Mouse (Mus musculus): ENCODE measurements around the gene Ankrd24. TPM values are rescaled to one million over a fixed set of nuclear protein-coding genes. Genes with fewer than 3 reads are reported as not detected.
A peak's percentile ranks its signal among the peaks of the same experiment; 100 is the strongest.

The Ankrd24 gene
- total RNA-seq, 2 experiments from 2014 or later = 30.8 to 39.0 TPM

GRCm38 (mm10) chr10:81604968-81605665, 23.2 kb upstream of the Ankrd24 start:
- DNase-seq (ENCODE audit: extremely low spot score in 1 of 2, low spot score in 1 of 2) = peak; percentile 67 to 92

DNA sequence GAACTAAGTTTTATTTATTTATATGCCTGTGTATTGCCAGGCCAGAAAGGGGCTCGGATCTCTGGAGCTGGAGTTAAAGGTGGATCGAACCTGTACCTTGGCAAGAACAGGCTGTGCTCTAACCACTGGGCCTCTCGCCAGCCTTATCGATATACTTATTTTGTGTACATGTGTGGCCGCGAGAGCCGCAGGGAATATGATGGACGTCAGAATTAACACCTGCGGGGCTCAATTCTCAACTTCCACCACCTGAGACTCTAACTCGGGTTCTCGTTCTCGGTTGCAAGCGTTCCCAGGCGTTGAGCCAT, 22.7 kb upstream of the Ankrd24 start:
- DNase-seq (ENCODE audit: extremely low spot score in 1 of 2, low spot score in 1 of 2) = no peak

DNA sequence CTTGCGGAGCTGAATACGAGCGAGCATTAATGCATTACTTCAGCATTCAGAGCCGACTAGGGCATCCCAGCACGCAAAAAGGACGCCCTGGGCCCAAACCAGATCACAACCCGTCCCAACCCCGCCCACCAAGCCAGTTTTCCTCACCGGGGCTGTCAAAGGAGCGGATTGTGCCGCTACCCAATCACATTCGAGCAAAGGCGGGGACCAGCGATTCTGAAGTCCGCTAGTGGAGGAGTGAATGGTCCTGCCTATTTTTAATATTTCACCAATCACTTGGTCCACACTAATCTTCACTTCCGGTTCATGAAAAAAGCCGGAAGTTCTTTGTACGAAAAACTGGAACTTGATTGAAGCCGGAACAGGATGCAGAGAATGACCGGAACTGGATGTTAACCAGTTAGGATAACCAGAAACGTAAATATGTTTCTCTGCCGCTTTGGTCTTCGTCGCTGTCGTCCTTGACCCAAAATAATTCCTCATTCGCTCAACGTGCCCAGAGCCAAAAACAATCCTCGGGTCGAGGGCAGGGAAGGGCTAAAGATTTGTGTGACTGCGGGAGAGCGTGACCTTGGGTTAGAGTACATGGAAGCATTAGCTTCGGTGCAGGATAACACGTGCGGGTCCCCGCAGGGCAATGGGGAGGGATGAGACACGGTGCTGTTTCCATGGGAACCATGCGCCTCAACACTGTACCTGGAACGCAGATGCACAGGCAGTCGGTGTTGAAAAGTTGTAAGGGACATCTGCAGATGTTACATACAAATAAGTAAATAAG, 22.2 kb upstream of the Ankrd24 start, which contains the start of gene BC025920:
Gene BC025920 (plus strand): TSS at position 297 of the 778 bp plus-strand sequence.
- DNase-seq (ENCODE audit: extremely low spot score in 1 of 2, low spot score in 1 of 2) = peak; percentile 75 to 76

DNA sequence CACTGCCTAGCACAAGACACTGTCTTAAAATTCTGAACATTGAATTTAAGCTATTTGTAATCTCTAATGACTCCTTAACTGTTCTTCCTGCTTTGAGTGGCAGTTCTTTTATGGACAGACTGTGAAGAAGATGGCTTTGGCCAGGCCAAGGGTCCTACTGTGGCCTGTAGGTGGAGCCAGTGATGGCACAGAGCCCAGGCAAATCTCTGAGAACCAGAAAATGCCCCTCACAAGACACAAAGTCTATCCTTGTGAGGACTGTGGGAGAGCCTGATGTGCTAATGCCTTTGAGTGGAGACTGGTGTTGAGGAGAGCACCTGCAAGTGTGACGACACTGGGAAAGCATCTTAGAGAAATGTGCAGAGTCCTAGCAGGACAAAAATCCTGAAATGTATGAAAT, 20.0 kb upstream of the Ankrd24 start:
- DNase-seq (ENCODE audit: extremely low spot score in 1 of 2, low spot score in 1 of 2) = no peak

DNA sequence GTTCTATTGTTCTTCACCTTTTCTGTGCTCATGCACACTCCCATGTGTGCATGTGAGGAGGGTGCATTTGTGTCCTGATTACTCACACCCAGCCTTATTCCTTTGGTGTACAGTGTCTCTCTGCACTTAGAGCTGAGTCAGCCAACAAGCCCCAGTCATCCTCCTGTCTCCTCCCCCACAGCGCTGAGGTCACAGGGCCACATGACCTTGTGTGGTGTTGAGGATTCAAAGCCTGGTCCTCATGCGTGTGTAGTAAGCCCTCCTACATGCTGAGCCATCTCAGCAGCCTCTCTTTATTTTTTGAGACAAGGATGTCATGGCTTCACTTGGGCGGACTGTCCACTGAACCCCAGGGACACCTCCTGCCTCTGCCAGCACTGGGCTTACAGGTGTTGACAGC, 15.6 kb upstream of the Ankrd24 start:
- no peak for DNase-seq (ENCODE audit: extremely low spot score in 1 of 2, low spot score in 1 of 2)

GRCm38 (mm10) chr10:81615486-81615885, 12.9 kb upstream of the Ankrd24 start:
- DNase-seq (ENCODE audit: extremely low spot score in 1 of 2, low spot score in 1 of 2) = no peak

GRCm38 (mm10) chr10:81619976-81620375, 8.4 kb upstream of the Ankrd24 start:
- no peak for DNase-seq (ENCODE audit: extremely low spot score in 1 of 2, low spot score in 1 of 2)

- no peak for DNase-seq (ENCODE audit: extremely low spot score in 1 of 2, low spot score in 1 of 2)
Measured at GRCm38 (mm10) chr10:81620786-81621185, 7.6 kb upstream of the Ankrd24 start.

DNA sequence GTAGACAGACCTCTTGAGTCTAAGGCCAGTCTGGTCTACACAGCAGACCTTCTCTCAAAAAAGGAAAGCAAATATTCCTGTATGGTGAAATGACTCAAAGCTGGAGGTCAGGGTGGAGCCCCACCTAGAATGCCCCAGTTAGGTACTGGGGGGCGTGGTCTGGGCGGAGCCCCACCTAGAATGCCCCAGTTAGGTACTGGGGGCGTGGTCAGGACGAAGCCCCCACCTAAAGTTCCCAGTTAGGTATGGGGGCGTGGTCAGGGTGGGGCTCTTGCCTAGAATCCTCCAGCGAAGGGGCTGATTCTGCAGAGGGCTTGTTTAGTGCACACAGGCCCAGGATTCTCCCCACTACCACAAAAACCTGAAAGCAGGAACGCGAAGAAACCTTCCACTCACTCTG, 4.9 kb upstream of the Ankrd24 start:
- DNase-seq (ENCODE audit: extremely low spot score in 1 of 2, low spot score in 1 of 2) = no peak

GRCm38 (mm10) chr10:81626101-81626993, 2.0 kb upstream of the Ankrd24 start:
- DNase-seq (ENCODE audit: extremely low spot score in 1 of 2, low spot score in 1 of 2) = no peak

- DNase-seq (ENCODE audit: extremely low spot score in 1 of 2, low spot score in 1 of 2) = peak; percentile 81 to 88
Measured at GRCm38 (mm10) chr10:81626994-81627835, 1.1 kb upstream of the Ankrd24 start, which contains the start of gene Sirt6. TSS of gene Sirt6 (minus strand) at chr10:81627797.

DNA sequence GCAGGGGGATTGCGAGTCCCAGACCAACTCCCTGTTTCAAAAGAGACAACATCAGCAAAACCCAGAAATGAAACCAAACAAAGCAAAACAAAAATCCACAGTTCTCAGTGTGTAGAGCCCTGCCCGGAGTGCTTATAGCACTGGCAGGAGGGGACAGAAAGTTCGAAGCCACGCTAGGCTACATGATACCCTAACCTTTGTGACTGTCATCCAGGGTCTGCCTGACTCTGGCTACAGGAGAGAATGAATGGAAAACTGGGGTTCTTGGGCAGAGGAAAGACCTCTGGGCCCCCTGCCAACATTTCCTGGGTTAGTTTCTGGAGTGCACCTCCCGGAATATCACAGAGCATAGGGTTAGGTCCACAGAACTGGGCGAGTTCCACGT, 512 bp upstream of the Ankrd24 start:
- DNase-seq (ENCODE audit: extremely low spot score in 1 of 2, low spot score in 1 of 2) = no peak

DNA sequence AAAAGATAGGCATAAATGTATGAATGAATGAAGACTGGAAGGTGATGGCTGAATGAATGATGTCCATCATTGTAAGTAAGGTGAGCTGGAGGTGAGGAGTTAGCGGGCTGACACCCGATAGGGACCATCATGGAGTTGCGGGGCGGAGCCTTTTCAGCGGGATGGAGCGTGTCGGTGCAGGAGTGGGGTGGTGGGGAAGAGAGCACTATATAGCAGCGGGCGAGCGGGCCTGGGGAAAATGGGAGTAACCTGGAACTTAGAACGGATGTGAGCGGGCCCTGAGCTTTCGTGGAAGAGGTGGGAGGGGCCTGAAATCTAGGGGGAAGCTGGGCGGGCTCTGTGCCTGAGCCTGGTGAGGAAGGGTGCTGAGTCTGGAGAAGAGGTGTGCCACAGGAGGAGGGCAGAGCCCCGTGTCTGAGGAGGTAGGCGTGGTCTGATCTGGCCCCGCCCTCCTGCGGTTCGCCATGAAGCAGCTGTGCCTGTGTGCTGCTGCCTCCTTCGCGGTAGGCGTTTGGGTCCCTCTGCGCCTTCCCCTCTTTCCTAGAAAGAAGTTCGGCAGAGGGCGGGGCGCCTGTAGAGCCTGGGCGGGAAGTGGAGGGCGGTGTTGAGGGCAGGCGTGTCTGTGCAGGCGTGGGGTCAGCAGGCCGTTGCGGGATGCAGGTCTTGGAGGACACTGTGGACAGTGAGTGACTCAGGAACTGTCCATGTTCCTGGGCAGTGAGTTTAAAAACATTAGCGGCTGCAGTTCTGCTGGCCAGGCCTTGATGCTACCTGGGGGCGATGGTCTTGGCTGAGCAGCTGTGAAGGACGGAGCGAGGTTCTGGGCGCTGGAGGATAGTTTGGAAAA, 5.1 kb downstream of the Ankrd24 start:
- peak in 1 of 2 experiments; percentile 71 for DNase-seq (ENCODE audit: extremely low spot score in 1 of 2, low spot score in 1 of 2)

DNA sequence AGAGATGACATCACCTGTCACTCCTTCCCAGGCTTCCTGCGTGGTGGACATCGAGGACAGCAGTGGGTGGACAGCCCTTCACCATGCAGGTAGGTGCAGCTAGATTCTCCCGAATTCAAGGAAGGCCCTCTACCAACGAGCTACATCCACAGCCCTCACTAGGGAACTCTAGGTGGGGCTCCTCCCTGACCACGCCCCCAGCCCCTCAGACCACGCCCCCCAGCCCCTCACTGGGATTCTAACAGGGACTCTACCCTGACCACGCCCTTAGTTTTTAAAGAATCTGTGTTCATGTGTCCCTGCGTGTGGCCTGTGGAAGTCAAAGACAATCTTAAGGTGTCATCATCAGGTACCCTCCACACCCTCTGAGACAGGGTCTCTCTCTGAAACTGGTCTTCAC, 8.0 kb downstream of the Ankrd24 start:
- DNase-seq (ENCODE audit: extremely low spot score in 1 of 2, low spot score in 1 of 2) = no peak

- DNase-seq (ENCODE audit: extremely low spot score in 1 of 2, low spot score in 1 of 2) = no peak
Measured at GRCm38 (mm10) chr10:81638101-81638500, 9.8 kb downstream of the Ankrd24 start.

DNA sequence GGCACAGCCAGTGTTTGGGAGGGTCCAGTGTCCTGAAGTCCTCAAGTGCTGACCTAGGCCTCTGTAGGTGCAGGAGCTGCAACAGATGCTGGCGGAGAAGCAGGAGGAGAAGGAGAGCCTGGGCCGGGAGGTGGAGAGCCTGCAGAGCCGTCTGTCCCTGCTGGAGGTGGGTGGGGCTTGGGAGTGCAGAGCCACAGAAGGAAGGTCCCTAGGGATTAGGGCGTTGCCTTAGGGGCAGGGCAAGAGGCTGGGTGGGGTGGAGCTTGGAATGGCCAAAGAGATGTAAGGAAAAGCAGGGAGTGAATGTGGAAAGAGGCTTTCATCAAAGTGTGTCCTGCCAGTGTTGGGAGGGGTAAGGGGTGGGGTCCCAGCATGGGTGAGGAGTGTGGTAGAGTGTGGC, 12.5 kb downstream of the Ankrd24 start:
- DNase-seq (ENCODE audit: extremely low spot score in 1 of 2, low spot score in 1 of 2) = peak in 1 of 2 experiments; percentile 5

- DNase-seq (ENCODE audit: extremely low spot score in 1 of 2, low spot score in 1 of 2) = peak in 1 of 2 experiments; percentile 5
Measured at GRCm38 (mm10) chr10:81641566-81641965, 13.2 kb downstream of the Ankrd24 start.

DNA sequence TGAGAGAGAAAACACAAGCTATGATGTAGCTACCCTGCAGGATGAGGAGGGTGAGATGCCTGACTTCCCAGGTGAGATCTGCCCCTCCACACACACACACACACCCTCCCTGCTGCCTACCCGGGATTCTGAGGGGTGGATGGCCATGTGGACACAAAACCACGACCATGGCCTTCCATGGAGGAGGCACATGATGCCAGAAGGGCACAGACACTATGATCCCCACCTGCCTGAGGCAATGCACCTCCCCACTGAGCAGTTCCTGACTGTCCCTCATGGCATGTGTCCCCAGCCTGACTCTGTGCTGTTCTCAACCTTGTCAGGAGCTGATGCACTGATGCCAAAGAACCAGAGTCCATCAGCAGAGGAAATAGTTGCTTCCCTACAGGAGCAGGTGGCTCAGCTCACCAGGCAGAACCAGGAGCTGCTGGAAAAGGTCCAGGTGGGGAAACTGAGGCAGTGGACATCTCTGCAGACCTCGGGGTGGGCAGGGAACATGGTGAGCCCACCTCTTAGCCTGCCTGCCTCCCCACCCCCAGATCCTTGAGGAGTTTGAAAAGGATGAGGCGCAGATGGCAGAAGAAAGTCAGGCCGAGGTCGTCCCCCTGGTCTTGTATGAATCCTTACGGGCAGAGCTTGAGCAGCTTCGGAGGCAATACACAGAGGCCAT, 13.8 kb downstream of the Ankrd24 start:
- DNase-seq (ENCODE audit: extremely low spot score in 1 of 2, low spot score in 1 of 2) = peak in 1 of 2 experiments; percentile 8
